Mouse (Mus musculus) layer of hippocampus, adult 8-10 months (tissue): ENCODE results near the gene Amz2. TPM values are rescaled to one million over a fixed set of nuclear protein-coding genes. Genes with fewer than 3 reads are reported as not detected.
A peak's percentile ranks its signal among the peaks of the same experiment; 100 is the strongest.

ENCODE experiments used
- DNase-seq, 2 experiments: peaks; one replicate each; pipeline ENCODE4 v3.0.0; 2022; ENCODE audit warnings: low spot score in 2 of 2
- total RNA-seq, 4 experiments: library from RNA; stranded (reverse); gene quantifications; 2 replicates each; pipeline ENCODE4 v1.2.4; 2022

Gene Amz2
- total RNA-seq, 4 experiments from 2014 or later: 48.6 to 68.6 (median 55.6) TPM

GRCm38 (mm10) chr11:109421205-109421604 is 4.5 kb upstream of the Amz2 start:
- DNase-seq: no peak

DNA sequence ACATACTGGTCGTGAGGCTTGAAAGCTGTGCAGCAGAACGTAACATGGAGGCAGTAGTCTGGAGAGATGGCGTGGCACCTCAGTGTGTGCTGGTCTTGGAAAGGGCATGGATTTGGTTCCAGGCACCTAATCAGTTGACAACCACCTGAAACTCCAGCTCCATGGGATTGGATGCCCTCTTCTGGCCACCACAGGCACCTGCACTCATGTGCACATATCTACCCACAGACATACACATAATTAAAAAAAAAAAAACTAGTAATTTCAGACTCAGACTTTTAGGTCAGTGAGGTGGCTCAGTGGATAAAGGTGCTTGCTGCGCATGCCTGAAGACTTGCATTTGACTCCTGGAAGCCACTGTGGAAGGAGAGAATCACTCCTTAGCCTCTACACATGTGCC is 3.5 kb upstream of the Amz2 start:
- DNase-seq: no peak

GRCm38 (mm10) chr11:109423294-109423693 is 2.5 kb upstream of the Amz2 start:
- DNase-seq: no peak

GRCm38 (mm10) chr11:109426272-109426586 is 483 bp downstream of the Amz2 start:
- no peak for DNase-seq

- DNase-seq: no peak
Measured at GRCm38 (mm10) chr11:109427353-109427752, 1.6 kb downstream of the Amz2 start.

DNA sequence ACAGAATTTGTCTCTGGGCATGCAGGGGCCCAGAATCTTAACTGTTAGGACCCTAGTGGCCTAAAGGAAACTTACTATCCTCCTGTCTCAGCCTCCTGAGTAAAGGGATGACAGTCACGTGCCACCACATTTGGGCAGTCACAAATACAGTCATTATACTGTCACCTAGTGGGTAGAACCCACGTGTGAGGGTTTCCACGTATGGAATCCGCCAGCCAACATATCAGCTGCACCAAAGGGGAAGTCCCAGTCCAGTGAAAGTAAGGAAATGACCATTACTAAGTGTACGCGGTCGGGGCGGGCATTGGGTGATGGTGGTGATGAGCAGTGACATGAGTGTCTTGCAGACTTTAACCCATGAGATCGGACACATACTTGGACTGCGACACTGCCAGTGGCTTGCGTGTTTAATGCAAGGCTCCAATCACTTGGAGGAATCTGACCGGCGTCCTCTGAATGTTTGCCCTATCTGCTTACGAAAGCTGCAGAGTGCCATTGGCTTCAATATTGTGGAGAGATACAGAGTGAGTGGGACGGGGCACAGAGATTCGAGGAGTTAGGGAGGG is 8.6 kb downstream of the Amz2 start:
- DNase-seq: no peak

DNA sequence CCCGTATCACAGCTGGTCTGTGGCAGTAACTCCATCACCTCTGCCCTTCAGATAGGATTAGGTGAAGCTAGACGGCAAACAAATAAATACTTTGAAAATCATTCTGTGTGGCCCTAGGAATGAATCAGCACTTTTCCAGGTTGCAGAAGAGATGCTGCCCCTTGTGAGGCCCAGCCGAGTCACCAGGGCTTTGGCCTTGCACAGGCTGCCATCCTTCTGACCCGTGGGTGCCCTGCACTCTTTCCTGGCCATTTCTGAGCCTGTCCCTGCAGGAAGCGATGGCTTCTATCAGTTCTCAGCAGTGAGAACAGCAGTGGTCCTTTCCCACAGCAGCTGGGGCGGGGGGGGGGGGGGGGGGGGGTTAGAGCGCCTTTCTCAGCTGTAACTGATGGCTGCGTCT is 11.1 kb downstream of the Amz2 start:
- no peak for DNase-seq

GRCm38 (mm10) chr11:109439209-109439608 is 13.5 kb downstream of the Amz2 start:
- no peak for DNase-seq

- DNase-seq: peak; percentile 57 to 58
Measured at GRCm38 (mm10) chr11:109439829-109440340, 14.1 kb downstream of the Amz2 start.

GRCm38 (mm10) chr11:109440641-109441040 is 14.9 kb downstream of the Amz2 start:
- DNase-seq: no peak

GRCm38 (mm10) chr11:109441119-109441518 is 15.4 kb downstream of the Amz2 start:
- no peak for DNase-seq

DNA sequence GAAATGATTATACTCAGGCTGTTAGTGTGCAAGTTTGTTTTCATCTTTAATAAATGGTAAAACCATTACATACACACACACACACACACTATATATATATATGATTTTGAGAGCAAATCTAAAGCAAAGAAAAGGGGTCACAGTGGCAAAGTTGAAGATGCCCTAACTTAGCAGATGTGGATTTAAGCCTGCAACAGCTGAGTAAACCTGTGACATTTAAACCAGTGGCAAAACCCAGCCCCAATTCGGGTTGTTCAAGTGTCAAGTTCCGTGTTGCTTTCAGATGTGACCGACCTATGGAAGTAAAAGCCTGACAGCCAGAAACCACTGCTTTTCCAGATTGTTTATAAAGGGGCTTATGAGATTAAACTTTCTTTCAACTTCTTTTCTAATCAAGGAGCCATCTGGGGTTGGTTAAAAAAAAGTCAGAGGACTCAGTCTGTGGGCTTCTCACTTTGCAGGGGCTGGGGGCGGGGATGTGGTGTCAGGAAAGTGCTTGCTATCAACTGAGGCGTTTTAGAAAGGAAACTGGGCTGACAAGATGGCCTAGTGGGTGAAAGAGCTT is 16.5 kb downstream of the Amz2 start:
- no peak for DNase-seq

- DNase-seq: no peak
Measured at GRCm38 (mm10) chr11:109443468-109444263, 17.9 kb downstream of the Amz2 start.

- DNase-seq: no peak
Measured at GRCm38 (mm10) chr11:109444600-109444999, 18.9 kb downstream of the Amz2 start.

DNA sequence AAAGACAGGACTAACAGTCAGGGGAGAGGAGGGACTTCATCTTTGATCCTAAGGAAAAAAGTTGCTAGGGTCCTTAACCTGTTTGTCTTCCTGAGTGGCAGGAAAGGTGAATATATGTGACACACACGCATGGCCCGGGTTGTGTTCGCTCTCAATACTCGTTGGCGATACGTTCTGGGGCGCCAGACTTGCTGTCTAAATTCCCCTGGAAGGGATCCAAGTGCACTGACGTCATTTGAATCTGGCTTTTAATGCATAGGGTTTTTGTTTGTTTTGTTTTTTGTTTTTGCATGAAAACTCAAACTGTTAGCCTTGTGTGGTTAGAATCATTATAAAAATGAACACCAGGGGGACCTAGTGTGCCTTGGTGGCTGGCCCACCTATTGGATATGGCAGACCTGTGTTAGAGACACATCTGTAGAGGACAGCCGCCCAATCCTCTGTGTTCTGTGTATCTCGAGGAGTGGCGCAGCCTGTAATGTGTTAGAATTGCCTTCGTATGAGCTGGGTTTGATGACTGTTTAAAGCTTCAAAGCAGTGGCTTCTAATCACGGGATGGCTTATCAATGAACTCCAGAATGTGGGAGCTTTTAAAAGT is 19.8 kb downstream of the Amz2 start:
- DNase-seq: no peak

DNA sequence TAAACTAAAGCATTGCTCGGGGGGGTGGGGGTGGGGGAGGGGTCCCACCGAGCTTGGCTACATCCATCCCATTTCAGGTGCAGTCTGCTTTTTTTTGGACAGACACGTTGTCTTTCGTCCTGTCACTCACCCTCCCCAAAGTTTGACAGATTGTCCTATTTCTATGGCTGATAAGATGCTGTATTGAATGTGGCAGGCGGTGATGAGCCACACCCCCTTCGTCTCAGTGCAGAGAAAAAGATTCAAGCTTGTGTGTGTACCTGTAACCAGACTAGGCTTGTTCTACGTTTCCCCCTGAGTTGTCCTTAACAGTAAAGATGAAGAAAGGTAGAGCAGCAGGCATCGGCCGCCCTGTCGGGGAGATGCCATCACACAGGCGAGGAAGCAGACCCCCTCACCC is 25.4 kb downstream of the Amz2 start:
- DNase-seq: no peak

DNA sequence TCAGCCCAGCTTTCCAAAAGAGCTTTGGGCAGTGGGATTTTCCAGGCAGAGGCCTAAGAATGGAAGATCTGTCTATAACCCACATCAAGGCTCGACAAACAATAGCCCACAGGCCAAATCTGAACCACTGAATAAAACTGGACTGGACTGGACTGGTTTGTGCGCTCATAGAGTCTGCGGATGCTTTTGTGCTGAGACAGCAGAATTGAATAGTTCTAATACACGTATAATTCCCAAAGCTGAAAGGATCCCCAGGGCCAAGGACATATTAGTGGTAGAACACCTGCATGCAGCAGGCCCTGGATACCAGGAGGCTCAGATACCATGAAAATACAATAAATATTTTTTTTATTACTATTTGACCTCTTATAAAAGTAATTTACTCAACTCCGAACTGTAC is 30.5 kb downstream of the Amz2 start:
- DNase-seq: no peak

GRCm38 (mm10) chr11:109458165-109458564 is 32.4 kb downstream of the Amz2 start:
- DNase-seq: no peak

DNA sequence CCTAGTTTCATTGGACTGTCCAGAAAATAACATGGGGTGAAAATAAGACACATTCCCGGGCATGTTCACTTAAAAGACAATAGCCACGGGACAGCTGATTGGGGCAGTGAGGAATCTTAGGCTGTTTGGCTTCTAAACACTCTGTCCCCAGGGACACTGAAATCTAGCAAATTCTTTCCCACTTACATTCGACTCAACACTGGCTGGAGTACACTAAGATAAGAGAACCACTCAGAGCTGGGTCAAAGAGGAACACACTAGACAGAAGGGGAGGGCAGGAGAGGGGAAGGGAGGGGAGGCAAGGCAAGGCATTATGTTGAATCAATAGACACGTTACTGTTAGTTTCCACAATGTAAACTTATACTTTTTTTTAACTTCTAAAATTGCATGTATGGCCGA is 34.8 kb downstream of the Amz2 start:
- no peak for DNase-seq

DNA sequence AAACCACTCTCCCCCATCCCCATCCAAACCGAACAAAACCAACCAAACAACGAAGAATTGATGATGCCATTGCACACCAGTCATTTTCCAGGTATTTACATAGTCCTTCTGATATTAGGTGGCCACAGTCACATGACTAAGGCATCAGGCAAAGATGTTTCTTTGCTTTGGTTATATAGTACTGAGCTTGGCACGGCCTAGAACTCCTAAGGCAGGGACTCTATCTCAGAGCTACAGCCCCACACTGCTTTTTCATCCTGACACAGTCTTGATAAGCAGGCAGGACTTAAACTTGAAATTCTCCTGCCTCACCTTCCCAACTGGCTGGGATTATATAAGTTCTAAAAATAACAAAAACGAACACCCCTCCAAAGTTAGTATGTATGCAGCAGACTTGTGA is 39.3 kb downstream of the Amz2 start:
- no peak for DNase-seq

- no peak for DNase-seq
Measured at GRCm38 (mm10) chr11:109466987-109467386, 41.2 kb downstream of the Amz2 start.

DNA sequence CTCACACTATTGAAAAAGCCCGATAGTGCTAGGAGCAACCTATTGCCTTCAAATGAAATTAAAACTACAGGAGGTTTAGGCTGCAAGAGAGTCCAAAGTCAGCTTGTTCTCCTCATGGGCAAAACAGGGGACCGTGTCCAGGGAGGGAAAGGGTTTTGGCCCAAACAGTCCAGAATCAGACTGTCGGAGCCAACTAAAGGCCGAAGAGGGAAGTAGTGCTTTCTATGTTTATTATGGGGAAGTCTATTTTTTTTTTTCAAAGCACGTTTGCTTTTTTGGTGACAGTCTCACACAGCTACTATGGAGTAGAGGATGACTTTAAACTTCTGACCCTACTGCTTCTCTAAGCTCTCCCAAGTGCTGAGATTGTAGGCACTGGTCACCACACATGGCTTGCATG is 42.4 kb downstream of the Amz2 start:
- no peak for DNase-seq
